Mouse (Mus musculus): Measurements from ENCODE around the gene Isyna1.
A peak's percentile ranks its signal among the peaks of the same experiment; 100 is the strongest.

Isyna1 gene

GRCm38 (mm10) chr8:70622220-70622619 is 28.0 kb downstream of the Isyna1 start:
- DNase-seq (ENCODE audit: low read depth, low spot score) = peak; percentile 58

- DNase-seq (ENCODE audit: low read depth, low spot score) = no peak
Observed at GRCm38 (mm10) chr8:70625104-70625503, 30.9 kb downstream of the Isyna1 start.

- DNase-seq (ENCODE audit: low read depth, low spot score) = no peak
Observed at GRCm38 (mm10) chr8:70627041-70627440, 32.9 kb downstream of the Isyna1 start.

- DNase-seq (ENCODE audit: low read depth, low spot score) = no peak
Observed at GRCm38 (mm10) chr8:70628986-70629490, 34.9 kb downstream of the Isyna1 start.

- DNase-seq (ENCODE audit: low read depth, low spot score) = peak; percentile 69
Observed at GRCm38 (mm10) chr8:70629574-70630531, 35.7 kb downstream of the Isyna1 start.

- no peak for DNase-seq (ENCODE audit: low read depth, low spot score)
Observed at GRCm38 (mm10) chr8:70630532-70631381, 36.6 kb downstream of the Isyna1 start.

GRCm38 (mm10) chr8:70631436-70631835 is 37.3 kb downstream of the Isyna1 start:
- no peak for DNase-seq (ENCODE audit: low read depth, low spot score)

GRCm38 (mm10) chr8:70632346-70632892 is 38.2 kb downstream of the Isyna1 start, which contains the start of gene Gdf15:
Gdf15 (minus strand) TSS chr8:70632456.
- DNase-seq (ENCODE audit: low read depth, low spot score) = no peak

- no peak for DNase-seq (ENCODE audit: low read depth, low spot score)
Observed at GRCm38 (mm10) chr8:70634066-70634465, 39.9 kb downstream of the Isyna1 start.

GRCm38 (mm10) chr8:70635527-70635926 is 41.4 kb downstream of the Isyna1 start:
- DNase-seq (ENCODE audit: low read depth, low spot score) = no peak

GRCm38 (mm10) chr8:70636838-70637237 is 42.7 kb downstream of the Isyna1 start:
- no peak for DNase-seq (ENCODE audit: low read depth, low spot score)

- DNase-seq (ENCODE audit: low read depth, low spot score) = no peak
Observed at GRCm38 (mm10) chr8:70638752-70639151, 44.6 kb downstream of the Isyna1 start.

- DNase-seq (ENCODE audit: low read depth, low spot score) = no peak
Observed at GRCm38 (mm10) chr8:70643019-70643418, 48.8 kb downstream of the Isyna1 start.

- DNase-seq (ENCODE audit: low read depth, low spot score) = no peak
Observed at GRCm38 (mm10) chr8:70644065-70644464, 49.9 kb downstream of the Isyna1 start.

- no peak for DNase-seq (ENCODE audit: low read depth, low spot score)
Observed at GRCm38 (mm10) chr8:70645501-70646224, 51.5 kb downstream of the Isyna1 start.

GRCm38 (mm10) chr8:70646369-70646768 is 52.2 kb downstream of the Isyna1 start:
- no peak for DNase-seq (ENCODE audit: low read depth, low spot score)

GRCm38 (mm10) chr8:70646775-70647174 is 52.6 kb downstream of the Isyna1 start:
- no peak for DNase-seq (ENCODE audit: low read depth, low spot score)

Measured in c-Kit-negative CD71-positive TER-119-positive erythroid progenitor cells, embryonic 14.5 days (primary cell).